Mouse (Mus musculus) thymus, adult 2 months (tissue): ENCODE data around the gene Gm20388.

Source experiments
- CTCF ChIP-seq: fragments of 200-500 bp; IDR thresholded peaks from 2 replicates; pipeline ENCODE4 v1.5.1; 2012; ENCODE audit warnings: mild to moderate bottlenecking, control low read depth, low read length, moderate library complexity, borderline replicate concordance; ENCODE audit not compliant: control insufficient read depth, poor library complexity, insufficient read depth; ENCODE audit errors: extremely low read depth
- POLR2A ChIP-seq: fragments of 200-500 bp; IDR thresholded peaks from 2 replicates; pipeline ENCODE4 v1.6.1; 2012; ENCODE audit warnings: mild to moderate bottlenecking, low read length, control low read depth, moderate library complexity; ENCODE audit not compliant: control insufficient read depth, poor library complexity, insufficient read depth; ENCODE audit errors: extremely low read depth

DNA sequence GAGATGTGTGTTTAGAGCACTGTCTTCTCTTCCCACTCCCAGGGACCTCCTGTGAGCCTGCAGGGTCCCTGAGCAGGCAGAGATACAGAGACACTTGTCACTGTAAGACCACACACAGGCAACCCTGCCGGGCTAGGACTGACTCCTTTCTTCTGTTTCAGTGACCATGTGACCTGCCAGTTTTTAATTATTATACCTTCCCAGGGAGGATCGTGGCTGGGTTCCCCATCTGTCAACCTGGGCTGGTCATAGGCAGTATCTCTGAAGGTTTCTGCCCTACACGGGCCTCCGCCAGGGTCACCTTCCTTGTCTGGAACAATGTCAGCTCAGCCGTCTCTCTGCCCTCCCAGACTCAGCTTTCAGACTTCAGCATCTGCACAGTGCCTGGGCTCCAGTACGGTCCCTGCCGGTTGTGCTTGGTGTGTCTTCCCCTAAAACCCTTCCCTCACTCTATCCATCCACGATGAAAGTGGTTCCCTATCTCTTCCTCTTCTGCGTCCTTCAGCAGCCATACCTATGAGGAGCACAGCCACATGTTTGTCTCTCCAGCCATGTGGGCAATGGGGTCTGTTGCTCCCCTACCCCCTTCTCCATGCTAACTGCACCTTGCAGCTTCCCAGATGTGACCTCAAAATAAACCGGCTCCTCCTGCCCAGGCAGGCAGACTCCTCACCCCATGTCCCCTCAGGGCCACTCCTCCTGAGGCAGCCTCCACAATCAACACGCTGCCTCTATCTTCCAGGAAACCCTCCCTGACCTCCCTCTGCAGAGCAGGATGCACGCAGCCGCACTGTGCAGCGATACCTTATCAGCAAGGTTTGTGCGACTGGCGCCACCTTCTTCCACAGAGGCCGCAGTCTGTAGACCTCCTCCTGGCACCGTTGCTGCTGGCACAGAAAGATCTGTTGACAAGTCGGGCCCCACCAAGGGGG, 2825.2 kb downstream of the Gm20388 start:
- TF ChIP-seq CTCF (0 out of 2 replicates have a peak, but pooled peaks have one; percentile 17), POLR2A (no peak)
